ENCODE assay signal across 9 mouse cellular contexts in genomic region chr3:145798751-145799188, GRCm38 (mm10). TPM values are rescaled to one million over a fixed set of nuclear protein-coding genes. Genes with fewer than 3 reads are reported as not detected.
A peak's percentile ranks its signal among the peaks of the same experiment; 100 is the strongest.
DNase-seq lines count a peak whose midpoint lies in the region; ATAC-seq and TF ChIP-seq lines count a peak whose summit lies in the region.
"Had no signal": no experiment of that assay in that cellular context is flagged by ENCODE, and none has a peak within 500 bp of the region (broad histone marks: within the 10 kb centered on the region; RNA-seq: fewer than 3 reads in every experiment).

No protein-coding gene starts in this region.

- H3K27ac ChIP-seq in spleen, adult 2 months (ENCODE audit: insufficient read depth, low read length): 0 out of 2 replicates have a peak overlapping the region, but pooled peaks have one; percentile 4
- H3K27ac ChIP-seq in heart, postnatal 0 days (ENCODE audit: low read depth): no peak overlapping the region
- no peak overlapping the region for H3K27ac ChIP-seq in thymus, adult 2 months (ENCODE audit: control insufficient read depth, insufficient read depth, low read length)
- H3K27ac ChIP-seq: layer of hippocampus, adult 2 months had no signal

- no peaks in the 10 kb centered on the region for H3K27me3 ChIP-seq in spleen, adult 2 months (ENCODE audit: control insufficient read depth, insufficient read depth, low read length)
- H3K27me3 ChIP-seq in heart, postnatal 0 days (ENCODE audit: control insufficient read depth, insufficient read depth, low read length): no peaks in the 10 kb centered on the region
- no peaks in the 10 kb centered on the region for H3K27me3 ChIP-seq in thymus, adult 2 months (ENCODE audit: control insufficient read depth, insufficient read depth, low read length)

- H3K4me3 ChIP-seq in spleen, adult 2 months (ENCODE audit: extremely low read depth, insufficient read depth, insufficient read length): no peak overlapping the region
- no peak overlapping the region for H3K4me3 ChIP-seq in heart, postnatal 0 days (ENCODE audit: low read depth, low read length)
- H3K4me3 ChIP-seq in thymus, adult 2 months (ENCODE audit: control insufficient read depth, insufficient read depth, low read length): no peak overlapping the region
- H3K4me3 ChIP-seq: layer of hippocampus, adult 2 months had no signal

- H3K9me3 ChIP-seq in heart, postnatal 0 days (replicated peaks; ENCODE audit: control insufficient read depth, low read length): peaks cover 2% of the 10 kb centered on the region; the same call in 1 of the 2 replicates

- TF ChIP-seq POLR2A in spleen, adult 2 months (IDR thresholded peaks at IDR 0.05; ENCODE audit: low read depth, low read length): no peak
- TF ChIP-seq POLR2A in thymus, adult 2 months (IDR thresholded peaks at IDR 0.05; ENCODE audit: control insufficient read depth, extremely low read depth, insufficient read depth, low read length, poor library complexity): no peak

- no peak for TF ChIP-seq EP300 in heart, postnatal 0 days (IDR thresholded peaks at IDR 0.05; ENCODE audit: low read depth)

- no peaks in the 10 kb centered on the region for H3K36me3 ChIP-seq in spleen, adult 2 months (ENCODE audit: control insufficient read depth, insufficient read depth, low read length)
- H3K36me3 ChIP-seq in heart, postnatal 0 days (replicated peaks; ENCODE audit: control insufficient read depth, insufficient read depth, low read length): no peaks in the 10 kb centered on the region
- no peaks in the 10 kb centered on the region for H3K36me3 ChIP-seq in thymus, adult 2 months (ENCODE audit: control insufficient read depth, insufficient read depth, low read length)

- no peak for DNase-seq in spleen, adult 2 months (ENCODE audit: low read depth in 1 of 2, low spot score in 2 of 2)
- DNase-seq in spleen, postnatal 10 days (ENCODE audit: low spot score in 2 of 2): no peak
- peak; percentile 49 for DNase-seq in heart, postnatal 0 days (ENCODE audit: low spot score)
- peak; percentile 65 to 73 for DNase-seq in kidney, postnatal 25 days
- peak; percentile 92 for DNase-seq in lung, postnatal 36 days
- DNase-seq in thymus, adult 2 months: no peak
- no peak for DNase-seq in frontal cortex, postnatal 36 days (ENCODE audit: low spot score in 2 of 2)

- peak; percentile 55 for ATAC-seq in heart, postnatal 0 days (ENCODE audit: insufficient read depth, low read depth)
- no peak for ATAC-seq in erythroblast, adult 5-6 weeks (replicated peaks; ENCODE audit: low FRiP score, poor library complexity, severe bottlenecking)

- H3K4me2 ChIP-seq in heart, postnatal 0 days (ENCODE audit: low read depth, low read length): no peak overlapping the region

- H3K9ac ChIP-seq in heart, postnatal 0 days (replicated peaks; ENCODE audit: low read depth, low read length): no peak overlapping the region

- 48% methylated on average over 6 of the region's 6 CpGs for WGBS in spleen, adult 2 months
- 13% methylated on average over 6 of the region's 6 CpGs for WGBS in heart, postnatal 0 days
- WGBS in thymus, adult 2 months: 58% methylated on average over 6 of the region's 6 CpGs

- TF ChIP-seq CTCF in spleen, adult 2 months (IDR thresholded peaks at IDR 0.05; ENCODE audit: extremely low read depth, insufficient read depth, insufficient read length, insufficient replicate concordance): no peak
- TF ChIP-seq CTCF in heart, postnatal 0 days (IDR thresholded peaks at IDR 0.05; ENCODE audit: low read depth): no peak
- no peak for TF ChIP-seq CTCF in thymus, adult 2 months (IDR thresholded peaks at IDR 0.05; ENCODE audit: borderline replicate concordance, control insufficient read depth, extremely low read depth, insufficient read depth, low read length, poor library complexity)

- no peaks in the 10 kb centered on the region for H3K4me1 ChIP-seq in spleen, adult 2 months (ENCODE audit: control insufficient read depth, insufficient read depth, insufficient read length)
- H3K4me1 ChIP-seq in heart, postnatal 0 days (ENCODE audit: control insufficient read depth, insufficient read depth): peaks cover 13% of the 10 kb centered on the region
- no peaks in the 10 kb centered on the region for H3K4me1 ChIP-seq in thymus, adult 2 months (replicated peaks; ENCODE audit: control insufficient read depth, insufficient read depth, low read length)

RNA-seq across cellular contexts. Expression of gene Ddah1, which starts 40.3 kb away (rescaled TPM):
- 0.55 and 1.0 TPM in 2 replicates for polyA plus RNA-seq in spleen, adult 2 months (2012; rRNA removed)
- 12.3 and 12.4 TPM in 2 replicates for total RNA-seq in heart, postnatal 0 days (2014; rRNA removed; ENCODE audit: low replicate concordance)
- 8.1 and 9.4 TPM in 2 replicates for polyA plus RNA-seq in heart, postnatal 0 days (2015; fragmentation: Nextera tagmentation; extraction: Ambion mirVana)
- total RNA-seq in erythroblast, adult 5-6 weeks (2015; ENCODE audit: low replicate concordance): not detected in 2 replicates
- total RNA-seq in erythroblast, adult 5-6 weeks (2017; ENCODE audit: low replicate concordance): not detected in 2 replicates
- polyA plus RNA-seq in thymus, adult 2 months (2012; rRNA removed): 2.0 and 2.9 TPM in 2 replicates

Comparison
In these comparisons a context has a peak if more than half of its experiments do, and no peak if none do; other contexts are left out.
1. DNase-seq: peak in heart, postnatal 0 days (single experiment), kidney, postnatal 25 days (2 of 2) and lung, postnatal 36 days (single experiment); none in spleen, adult 2 months (0 of 2), spleen, postnatal 10 days (0 of 2), thymus, adult 2 months (single experiment) and frontal cortex, postnatal 36 days (0 of 2).